Mouse (Mus musculus) liver, adult (tissue): ENCODE results near the gene Cldn2.

Experiments
- GATA4 ChIP-seq: IDR thresholded peaks from 2 replicates; pipeline ENCODE4 v1.6.1; 2014; ENCODE audit warnings: mild to moderate bottlenecking, low read length; ENCODE audit not compliant: insufficient replicate concordance

Gene Cldn2

GRCm38 (mm10) chrX:139800406-139800878 lies at the start of gene Cldn2:
TSS of gene Cldn2 (plus strand) at chrX:139800828.
- TF ChIP-seq GATA4: no peak

GRCm38 (mm10) chrX:139751855-139752254 lies 48.8 kb upstream of the Cldn2 start:
- TF ChIP-seq GATA4: no peak

GRCm38 (mm10) chrX:139762546-139762945 lies 38.1 kb upstream of the Cldn2 start:
- no peak for TF ChIP-seq GATA4

- TF ChIP-seq GATA4: no peak
Observed at GRCm38 (mm10) chrX:139769975-139770637, 30.5 kb upstream of the Cldn2 start.

GRCm38 (mm10) chrX:139774309-139775083 lies 26.1 kb upstream of the Cldn2 start:
- no peak for TF ChIP-seq GATA4

GRCm38 (mm10) chrX:139775084-139775612 lies 25.5 kb upstream of the Cldn2 start:
- TF ChIP-seq GATA4: no peak

- TF ChIP-seq GATA4: no peak
Observed at GRCm38 (mm10) chrX:139777357-139777756, 23.3 kb upstream of the Cldn2 start.

GRCm38 (mm10) chrX:139778886-139779285 lies 21.7 kb upstream of the Cldn2 start:
- no peak for TF ChIP-seq GATA4

GRCm38 (mm10) chrX:139779401-139779800 lies 21.2 kb upstream of the Cldn2 start:
- TF ChIP-seq GATA4: no peak

GRCm38 (mm10) chrX:139780988-139781387 lies 19.6 kb upstream of the Cldn2 start:
- TF ChIP-seq GATA4: no peak

- TF ChIP-seq GATA4: no peak
Observed at GRCm38 (mm10) chrX:139781563-139781962, 19.1 kb upstream of the Cldn2 start.

- TF ChIP-seq GATA4: no peak
Observed at GRCm38 (mm10) chrX:139782278-139783044, 18.2 kb upstream of the Cldn2 start, which contains the start of gene Ripply1. TSS of gene Ripply1 (minus strand) at chrX:139782353.

- no peak for TF ChIP-seq GATA4
Observed at GRCm38 (mm10) chrX:139783045-139783422, 17.6 kb upstream of the Cldn2 start.

- TF ChIP-seq GATA4: no peak
Observed at GRCm38 (mm10) chrX:139785764-139786163, 14.9 kb upstream of the Cldn2 start.
